Mouse (Mus musculus) CD4-positive, CD25-positive, alpha-beta regulatory T cell, adult 2 months (primary cell): ENCODE measurements around the gene Ddr1.

Experiments used
- DNase-seq: peaks from one replicate; pipeline ENCODE4 v3.0.0-alpha.2; 2012; ENCODE audit warnings: low read depth, low spot score

Ddr1 gene

DNA sequence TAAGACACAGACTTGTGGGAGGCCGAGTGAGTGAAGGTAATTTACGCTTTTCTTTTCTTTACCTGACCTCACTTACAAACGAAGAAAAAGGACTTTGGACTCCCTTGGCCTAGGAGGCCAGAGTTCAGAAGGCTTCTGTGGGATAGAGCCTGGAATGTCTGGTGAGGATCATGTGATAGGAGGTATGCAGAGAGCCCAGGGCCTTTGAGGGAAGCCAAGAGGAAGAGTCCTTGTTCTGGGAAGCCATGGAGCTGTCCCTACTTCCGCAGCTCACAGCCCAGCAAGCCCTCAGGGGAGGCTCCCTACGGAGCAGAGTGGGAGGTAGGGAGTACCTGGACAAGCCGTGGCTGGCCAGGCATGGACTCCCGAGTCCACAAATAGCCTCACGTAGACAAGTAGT is 17.3 kb upstream of the Ddr1 start:
- no peak for DNase-seq

DNA sequence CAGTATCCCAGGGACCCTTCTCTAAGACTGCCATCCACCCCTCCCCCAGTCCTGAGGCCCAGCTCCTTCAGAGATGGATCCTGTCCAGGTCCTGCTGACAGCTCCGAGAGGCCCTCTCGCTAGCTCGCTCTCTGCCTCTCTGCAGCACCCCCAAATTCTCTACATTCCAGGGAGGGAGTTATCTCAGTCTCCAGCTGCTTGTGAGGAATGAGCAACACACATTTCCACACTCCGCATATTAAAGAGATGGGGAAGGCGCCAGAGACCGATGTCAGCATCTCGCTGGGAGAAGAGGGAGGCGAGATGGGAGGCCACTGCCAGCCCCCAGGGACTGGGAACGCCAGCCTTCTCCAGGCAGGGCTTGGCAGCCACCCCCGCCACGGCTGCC is 15.9 kb upstream of the Ddr1 start:
- DNase-seq = no peak

DNA sequence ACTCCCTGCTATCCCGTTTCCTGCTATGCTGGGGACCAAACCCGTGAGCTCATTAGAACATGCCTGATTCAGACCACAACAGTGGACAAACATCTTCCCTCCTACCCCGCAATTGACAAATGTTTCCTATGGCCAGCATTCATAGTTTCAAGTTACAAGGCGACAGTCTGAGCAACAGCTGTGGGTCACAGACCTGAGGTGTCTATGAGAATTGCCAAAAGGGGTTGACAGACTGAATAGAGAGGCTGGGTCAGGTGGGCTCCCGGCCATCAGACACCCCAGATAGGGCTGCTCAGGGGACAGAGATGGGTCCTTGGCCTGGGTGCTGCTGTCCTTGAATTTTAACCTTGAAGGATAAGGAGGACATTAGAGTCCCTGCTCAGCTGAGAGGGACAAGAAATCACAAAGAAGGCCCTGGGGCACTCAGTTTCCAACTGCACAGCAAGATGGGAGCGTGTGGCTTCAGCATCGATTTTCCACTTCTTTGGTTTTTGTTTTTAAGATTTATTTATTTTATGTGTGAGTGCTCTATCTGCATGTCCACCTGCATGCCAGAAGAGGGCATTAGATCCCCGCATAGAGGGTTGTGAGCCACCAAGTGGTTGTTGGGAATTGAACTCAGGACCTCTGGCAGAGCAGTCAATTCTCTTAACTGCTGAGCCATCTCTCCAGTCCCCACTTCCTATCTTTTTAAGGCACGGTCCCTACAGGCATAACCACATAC is 15.4 kb upstream of the Ddr1 start:
- DNase-seq = peak; percentile 52

DNA sequence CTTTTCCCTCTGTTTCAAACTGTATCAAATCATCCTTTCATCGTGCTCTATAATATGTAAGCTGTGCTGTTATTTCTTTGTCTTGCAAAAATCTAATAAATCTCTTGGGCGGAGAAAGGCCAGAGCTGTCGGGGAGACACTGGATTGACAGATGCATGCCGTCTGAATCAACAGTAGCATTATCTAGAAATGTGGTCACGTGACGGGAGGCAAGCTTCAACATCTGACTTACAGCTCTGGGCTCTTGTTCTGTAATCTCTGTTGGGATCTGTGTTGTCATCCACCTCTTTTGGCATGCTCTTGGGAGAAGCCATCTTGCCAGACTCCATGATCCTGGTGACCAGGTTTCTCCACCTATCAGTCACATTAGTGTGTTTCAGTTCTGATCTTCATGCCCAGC is 12.7 kb upstream of the Ddr1 start:
- DNase-seq = no peak

DNA sequence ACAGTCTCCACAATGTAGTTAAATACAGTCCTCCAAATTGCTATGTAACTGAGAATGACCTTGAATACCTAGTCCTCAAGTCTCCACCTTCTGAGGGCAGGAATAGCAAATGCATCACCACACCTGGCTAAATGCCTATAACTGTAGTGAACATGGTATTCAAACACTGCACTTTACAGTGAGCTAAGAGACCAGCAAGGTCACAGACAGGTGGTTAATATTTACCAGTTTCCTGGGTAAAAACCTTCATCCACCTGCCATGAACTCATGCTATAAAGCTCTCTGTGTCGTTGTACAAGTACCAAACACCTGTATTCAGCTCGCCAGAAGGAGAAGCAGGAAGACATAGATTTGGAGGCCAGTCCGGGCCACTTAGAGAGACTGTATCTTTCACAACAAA is 11.7 kb upstream of the Ddr1 start:
- no peak for DNase-seq

DNA sequence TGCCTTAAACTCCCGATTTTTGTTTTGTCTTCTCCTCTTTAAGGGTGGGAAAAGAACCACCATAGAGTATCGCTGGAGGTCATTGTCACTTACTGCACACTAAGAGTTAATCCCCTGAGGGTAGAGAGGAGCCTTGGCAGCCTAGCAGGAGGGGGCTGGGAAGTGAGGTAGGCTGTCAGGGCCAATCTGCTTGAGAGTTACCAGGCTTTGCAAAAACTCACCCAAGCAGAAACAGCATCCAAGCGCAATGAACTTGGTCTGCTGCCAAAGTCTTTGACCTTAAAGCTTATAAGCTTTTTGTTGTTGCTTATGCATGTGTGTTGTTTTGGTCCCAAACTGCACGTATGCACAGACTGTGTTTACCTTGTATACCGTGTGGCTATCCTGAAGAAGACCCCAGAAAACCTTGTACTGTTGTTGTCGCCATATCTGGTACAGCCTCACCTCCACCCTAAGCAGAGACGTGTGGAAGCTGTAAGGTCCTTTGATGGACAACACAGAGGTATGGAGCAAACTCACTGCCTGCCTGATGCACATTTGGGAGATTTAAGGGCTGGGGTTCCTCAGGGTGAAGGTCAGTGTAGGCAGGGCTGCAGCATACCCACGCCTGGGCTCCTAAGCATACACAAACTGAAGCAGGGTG is 6.4 kb upstream of the Ddr1 start:
- no peak for DNase-seq

DNA sequence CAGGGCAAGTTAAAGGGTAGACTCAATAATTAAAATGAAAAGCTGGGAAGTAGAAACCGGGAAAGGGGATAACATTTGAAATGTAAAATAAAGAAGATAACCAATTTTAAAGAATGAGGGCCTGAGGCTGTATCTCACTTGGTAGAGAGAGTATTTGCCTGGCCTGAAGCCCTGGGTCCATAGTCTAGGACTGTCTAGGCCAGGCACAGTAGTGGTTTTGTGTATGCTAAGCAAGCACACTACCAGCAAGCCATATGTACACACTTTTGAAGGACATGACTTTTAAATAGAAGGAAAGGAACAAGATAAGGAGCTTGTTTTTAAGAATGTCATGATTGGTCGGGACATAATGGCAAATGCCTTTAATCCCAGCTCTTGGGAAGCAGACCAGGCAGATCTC is 4.2 kb upstream of the Ddr1 start:
- DNase-seq = no peak

DNA sequence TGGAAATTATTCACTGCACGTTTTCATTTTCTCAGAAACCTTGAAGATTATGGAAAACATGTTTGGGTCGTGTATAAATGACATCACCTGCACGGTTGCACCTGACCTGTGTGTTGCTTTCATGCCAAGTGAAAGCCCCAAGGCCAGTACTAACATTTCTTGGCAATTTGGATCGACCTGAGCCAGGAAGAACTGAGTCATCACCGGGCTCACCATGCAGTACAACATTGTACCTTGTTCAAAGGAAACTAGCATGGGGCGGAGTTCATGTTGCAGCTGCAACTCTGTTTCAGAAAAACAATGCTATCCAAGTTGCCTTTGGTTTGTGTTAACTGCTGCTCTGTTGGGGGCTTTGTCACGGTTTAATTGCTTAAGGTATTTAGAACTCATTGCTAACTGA is 3.5 kb upstream of the Ddr1 start:
- DNase-seq = peak; percentile 67

DNA sequence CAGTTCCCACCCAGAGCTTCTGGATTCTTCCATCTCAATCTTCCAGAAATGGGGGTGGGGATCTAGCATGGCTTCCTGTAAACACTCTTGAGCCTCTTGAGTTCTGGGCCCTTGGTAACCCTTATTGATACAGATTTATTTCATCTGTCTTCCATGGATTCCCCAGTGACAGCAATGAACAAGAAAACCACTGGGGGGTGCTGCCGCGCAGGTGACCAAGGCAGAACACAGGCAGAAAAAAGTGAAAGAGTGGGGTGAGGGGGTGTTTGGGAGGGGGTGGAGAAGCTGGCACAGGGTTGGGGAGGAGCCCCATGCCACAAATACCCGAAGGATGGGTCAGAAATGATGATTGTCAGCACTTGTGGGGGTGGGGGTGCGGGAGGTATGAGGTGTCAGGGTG is 1.4 kb upstream of the Ddr1 start:
- peak; percentile 81 for DNase-seq

DNA sequence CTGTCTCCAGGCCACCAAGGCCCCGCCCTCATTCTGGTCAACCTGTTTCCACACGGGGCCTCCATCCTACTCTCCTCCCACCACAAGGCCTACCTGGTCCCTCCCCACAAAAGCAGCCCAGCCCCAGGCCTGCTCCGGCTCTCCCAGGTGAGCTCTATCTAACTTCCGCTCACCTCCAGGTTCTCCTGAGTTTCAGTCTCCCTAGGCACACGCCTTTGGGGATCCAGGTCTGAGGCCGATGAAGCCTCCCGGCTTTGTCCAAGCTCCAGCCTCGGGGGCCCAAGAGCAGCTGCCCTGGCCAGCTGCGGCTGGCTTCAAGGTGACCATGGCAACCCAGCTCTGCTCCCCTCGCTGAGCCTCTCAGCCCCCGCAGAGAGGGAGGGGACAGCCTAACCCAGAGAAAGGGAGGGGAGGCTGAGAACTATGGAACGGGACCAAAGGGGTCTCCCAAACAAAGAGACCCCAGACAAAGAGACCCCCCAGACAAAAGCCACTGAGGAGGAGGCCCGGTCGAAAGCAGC is 610 bp downstream of the Ddr1 start:
- peak; percentile 17 for DNase-seq

DNA sequence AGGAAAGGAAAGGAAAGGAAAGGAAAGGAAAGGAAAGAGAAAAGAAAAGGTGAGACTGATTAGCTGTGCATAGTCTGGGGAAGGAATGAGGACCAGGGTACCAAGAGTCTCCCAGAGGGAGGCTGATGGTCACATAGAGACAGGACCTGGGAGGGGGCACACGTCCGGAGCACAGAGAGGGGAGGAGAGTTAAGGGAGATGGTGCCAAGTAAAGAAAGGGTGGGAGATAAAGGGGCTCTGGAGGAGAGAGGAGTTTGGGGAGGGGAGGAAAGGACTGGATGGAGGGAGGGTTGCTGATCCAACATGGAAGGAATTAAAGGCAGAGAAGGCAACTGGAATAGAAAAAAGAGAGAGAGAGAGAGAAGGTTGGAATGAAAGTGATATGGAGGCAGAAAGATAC is 1.4 kb downstream of the Ddr1 start:
- no peak for DNase-seq

DNA sequence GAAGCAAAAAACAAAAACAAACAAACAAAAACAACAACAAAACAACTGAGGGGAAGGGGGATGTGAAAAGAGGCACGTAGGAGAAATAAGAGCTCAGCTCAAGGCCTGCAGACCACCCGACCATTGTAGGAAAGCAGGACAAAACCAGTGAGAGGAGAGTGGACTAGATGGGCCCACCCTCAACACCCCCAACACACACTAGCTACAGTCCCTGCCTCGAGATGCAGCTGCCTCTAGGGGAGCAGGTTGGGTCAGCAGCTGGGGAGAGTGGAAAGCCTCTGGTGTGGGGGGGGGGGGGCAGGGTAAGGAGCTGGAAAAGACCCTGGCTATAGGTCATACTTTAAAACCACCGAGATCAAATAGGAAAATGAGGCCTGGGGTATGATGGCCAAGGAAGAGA is 1.8 kb downstream of the Ddr1 start:
- DNase-seq = no peak

DNA sequence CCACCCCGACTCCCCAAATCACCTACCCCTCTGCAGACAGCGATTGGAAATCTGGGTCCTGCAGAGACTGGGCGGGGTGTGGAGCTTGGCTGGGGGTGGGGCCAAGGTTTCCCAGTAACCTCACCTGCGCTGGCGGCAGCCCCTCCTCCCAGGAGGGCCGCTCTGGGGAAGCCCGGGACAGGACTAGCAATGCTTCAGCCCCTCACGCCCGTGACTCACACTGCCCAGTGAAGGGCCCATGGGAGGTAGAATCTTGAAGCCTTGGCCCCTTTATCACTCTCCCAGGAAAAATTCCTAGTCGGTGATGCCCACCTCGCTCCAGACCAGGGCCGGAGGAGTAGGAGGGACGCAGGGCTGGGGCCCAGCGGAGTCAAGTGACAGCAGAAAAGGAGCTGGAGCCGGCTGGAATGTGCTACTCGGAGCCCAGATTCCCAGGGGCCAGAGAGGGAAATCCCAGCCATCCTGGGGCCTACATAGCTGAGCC is 2.4 kb downstream of the Ddr1 start:
- DNase-seq = peak; percentile 18

DNA sequence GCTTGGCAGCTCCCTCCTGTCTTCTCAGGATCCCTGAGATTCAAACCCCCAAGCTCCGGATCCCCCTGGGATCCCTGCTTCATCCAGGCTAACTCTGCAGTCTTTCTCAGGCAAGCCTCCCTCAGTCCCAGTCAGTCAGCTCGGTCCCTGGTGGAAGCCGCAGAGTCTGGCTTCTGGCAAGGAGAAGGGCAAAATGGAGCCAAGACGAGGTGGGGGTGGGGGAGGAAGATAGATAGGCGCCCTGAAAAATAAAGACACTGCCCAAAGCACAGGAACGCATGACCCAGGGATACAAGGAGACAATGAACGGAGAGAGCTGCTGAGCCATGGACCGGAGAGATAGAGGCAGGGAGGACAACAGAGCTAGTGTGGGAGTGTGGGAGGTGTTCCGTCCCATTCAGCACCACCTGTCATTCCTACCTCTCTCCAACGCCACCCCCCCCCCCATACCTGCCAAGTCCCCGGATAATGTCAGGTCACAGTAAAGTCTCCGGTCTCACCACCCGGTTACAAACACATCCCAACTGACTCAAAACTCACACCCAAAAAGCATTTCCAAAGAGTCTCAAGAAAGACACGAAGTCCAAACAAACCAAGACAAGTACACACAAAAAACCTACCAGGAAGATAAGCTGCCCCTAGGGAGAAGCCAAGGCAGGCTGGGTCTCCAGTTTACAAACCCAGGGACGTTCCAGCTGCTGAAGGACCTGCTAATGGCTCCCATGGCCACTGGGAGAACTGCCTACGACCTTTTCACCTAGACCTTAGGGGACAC is 3.0 kb downstream of the Ddr1 start:
- DNase-seq = peak; percentile 20

DNA sequence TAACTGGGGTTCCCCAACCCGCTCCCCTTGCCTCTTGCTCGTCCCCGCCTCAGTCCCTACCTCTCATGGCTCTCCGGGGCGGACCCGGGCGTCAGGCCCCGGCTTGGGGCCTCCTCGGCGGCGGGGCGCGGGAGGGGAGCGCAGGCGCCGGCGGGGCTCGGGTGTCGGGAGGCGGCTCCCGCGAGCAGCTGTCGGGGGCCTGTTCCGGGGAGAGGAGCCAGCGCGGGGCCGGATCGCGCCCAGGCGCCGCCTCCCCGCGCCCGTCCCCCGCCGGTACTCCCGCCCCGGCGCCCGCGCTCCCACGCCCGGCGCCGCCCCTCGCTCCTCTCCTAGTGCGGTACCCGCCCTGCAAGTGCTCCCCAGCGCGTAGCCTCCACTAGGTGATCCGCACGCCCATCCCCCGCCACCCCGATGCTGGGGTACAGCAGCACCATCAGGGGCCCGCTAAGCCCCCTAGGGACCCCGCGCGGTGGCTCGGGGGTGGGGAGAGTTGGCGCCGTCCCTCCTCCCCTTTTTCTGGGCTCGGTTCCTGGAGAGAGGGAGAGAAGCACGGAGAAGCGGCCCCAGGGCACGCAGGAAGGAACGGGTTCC is 4.0 kb downstream of the Ddr1 start:
- peak; percentile 78 for DNase-seq

DNA sequence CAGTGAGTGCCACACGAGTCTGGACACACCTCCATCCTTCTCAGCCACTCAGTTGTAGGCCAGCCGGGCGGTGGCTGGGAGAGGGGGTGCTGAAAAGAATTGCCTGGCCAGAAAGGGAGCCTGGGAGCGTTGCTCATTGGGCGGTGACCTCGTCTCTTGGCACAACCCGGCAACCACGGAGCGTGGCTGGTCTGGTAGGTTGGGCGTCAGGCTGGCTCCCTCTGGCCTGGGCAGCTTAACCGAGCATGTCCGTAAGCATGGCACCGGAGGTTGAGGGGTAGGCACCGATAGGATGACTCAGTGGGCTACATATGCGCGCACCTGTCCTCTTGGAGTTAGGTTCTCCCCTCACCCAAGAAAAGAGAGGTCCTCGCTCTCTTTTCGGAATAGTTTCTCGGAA is 4.5 kb downstream of the Ddr1 start:
- peak; percentile 31 for DNase-seq

DNA sequence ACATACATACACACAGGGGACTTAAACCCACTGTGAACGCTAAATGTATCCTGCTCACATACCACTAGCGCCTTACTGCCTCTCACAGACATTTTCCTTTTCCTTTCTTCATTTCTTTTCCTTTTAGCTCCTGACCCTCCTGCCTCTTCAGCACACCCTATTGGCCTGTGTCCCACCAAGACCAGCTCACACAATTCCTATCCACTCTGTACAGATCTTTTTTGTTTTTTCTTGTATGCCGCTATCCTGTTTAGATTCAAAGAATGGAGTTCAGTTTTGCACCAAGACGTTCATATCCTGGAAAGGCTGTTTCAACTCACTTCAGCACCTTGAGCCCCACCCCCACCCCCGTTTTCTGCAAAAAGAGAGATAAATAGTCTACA is 5.9 kb downstream of the Ddr1 start:
- no peak for DNase-seq

DNA sequence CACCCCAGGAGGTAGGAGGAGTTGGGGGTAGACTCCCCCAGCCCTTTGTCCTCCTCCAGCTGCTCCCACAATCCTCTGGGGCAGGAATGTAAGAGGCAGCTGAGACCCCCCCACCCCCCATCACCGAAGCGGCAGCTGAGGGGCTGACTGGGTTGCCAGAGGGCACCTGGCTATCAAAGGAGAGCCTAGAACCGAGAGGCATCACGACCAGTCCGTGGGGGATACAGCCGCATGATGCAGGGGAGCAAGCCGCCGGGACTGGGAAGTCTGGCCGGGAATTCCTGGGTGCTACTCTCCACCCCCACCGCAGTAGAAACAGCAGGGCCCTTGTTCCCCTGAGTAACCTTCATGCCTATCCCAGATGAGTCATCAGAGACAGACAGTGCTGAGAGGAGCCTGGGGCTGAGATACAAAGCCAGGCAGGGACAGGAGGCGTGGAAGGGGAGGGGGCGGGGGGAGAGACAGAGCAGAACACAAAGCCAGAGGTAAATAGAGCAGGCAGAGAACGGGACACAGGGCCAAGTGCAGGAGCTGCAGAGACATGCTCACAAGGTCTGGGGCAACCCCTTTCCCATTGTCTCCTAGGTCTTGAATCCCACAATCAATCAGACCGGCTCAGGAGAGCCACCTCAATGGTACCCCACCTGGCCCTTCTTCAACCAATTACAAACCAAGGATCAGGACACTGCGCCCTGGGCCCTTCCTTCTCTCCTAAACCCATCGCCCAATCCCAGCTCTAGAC is 6.5 kb downstream of the Ddr1 start:
- DNase-seq = peak; percentile 26

DNA sequence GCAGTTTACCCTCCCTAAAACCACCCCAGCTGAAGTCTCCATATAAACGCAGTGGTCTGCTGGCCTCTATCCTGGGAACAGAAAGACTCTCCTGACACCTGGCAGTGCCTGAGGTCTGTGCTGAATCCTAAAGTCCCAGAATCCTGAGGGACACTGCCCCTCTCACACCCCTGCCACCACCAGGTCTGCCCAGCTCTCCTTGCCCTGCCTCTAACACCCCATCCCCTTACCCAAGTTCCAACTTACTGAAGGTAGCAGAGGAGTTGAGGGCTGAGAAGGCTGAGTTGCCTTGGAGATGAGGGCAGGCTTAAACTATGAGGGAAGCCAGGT is 7.0 kb downstream of the Ddr1 start:
- no peak for DNase-seq

DNA sequence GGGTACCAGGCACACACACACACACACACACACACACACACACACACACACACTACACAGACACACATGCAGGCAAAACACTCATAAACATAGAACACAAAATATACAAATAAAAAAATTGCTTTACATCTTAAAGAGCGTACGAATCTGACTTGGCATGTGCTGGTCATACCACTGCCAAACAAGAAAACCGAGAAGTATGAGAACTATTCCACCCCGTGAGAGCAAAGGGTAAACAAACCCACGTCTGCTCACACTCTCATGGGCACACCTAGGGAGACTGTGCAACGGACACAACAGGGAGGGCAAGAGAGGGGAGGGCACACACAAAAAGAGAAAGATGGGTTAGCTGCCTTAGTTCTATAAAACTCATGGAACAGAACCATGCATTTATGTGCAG is 7.7 kb downstream of the Ddr1 start:
- DNase-seq = no peak

DNA sequence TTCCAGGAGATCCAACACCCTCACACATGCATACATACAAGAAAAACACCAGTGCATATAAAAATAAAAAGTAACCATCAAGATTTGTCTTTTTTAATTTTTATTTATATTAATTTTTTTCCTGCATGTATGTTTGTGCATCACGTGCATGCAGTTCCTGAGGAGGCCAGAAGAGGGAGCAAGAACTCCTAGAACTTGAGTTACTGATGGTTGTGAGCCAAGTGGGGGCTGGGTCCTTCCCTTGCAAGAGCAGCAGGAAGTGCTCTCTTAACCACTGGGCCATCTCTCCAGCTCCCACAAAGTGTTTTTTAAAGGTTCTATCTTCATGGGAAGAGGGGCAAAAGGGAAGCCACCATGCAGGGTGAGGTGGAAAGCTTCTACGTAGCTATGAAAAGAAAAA is 9.1 kb downstream of the Ddr1 start:
- DNase-seq = peak; percentile 67

DNA sequence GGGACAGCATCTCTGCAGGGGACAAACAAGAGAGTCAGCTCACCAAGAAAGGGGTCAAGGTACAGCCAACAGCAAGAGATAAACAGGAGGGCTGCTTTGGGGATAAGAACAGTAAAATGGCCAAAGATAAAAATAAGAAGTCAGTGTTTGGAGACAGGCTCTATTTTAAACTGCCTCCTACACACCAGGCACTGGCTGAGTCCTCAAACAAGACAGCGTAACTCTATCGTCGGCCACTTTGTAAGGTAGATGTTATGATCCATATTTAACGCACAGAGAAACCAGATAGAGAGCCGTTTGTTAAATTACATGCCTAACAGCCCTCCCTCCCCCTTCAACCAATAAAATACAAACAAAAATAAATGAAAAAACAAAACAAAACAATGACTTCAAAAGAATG is 10.5 kb downstream of the Ddr1 start:
- no peak for DNase-seq
